Mouse (Mus musculus) testis, adult 2 months (tissue): Measurements from ENCODE around the gene Gm16253.

Experiments used
- CTCF ChIP-seq: fragments of 200-500 bp; IDR thresholded peaks from 2 replicates; pipeline ENCODE4 v1.5.1; 2012; ENCODE audit warnings: low read depth, mild to moderate bottlenecking, inconsistent platforms, low read length, moderate library complexity; ENCODE audit not compliant: control insufficient read depth, insufficient read depth, insufficient replicate concordance
- POLR2A ChIP-seq: fragments of 200-500 bp; IDR thresholded peaks from 2 replicates; pipeline ENCODE4 v1.6.1; 2012; ENCODE audit warnings: low read depth, mild to moderate bottlenecking, inconsistent platforms, low read length, moderate library complexity; ENCODE audit not compliant: control insufficient read depth

- TF ChIP-seq CTCF (no peak), POLR2A (no peak)
Observed at GRCm38 (mm10) chr3:96528506-96528905, 48.3 kb upstream of the Gm16253 start.
